Mouse (Mus musculus): ENCODE results near the gene Hist2h3c2. TPM values are rescaled to one million over a fixed set of nuclear protein-coding genes. Genes with fewer than 3 reads are reported as not detected.

Gene Hist2h3c2
- polyA plus RNA-seq, 1 experiment from 2014 or later = 1.7 TPM

GRCm38 (mm10) chr3:96261623-96262022 lies 22.7 kb upstream of the Hist2h3c2 start:
- Histone ChIP-seq H3K27me3 (ENCODE audit: control insufficient read depth, insufficient read depth, low read length) (no peaks in the 10 kb centered on the region), H3K4me2 (replicated peaks) (peak overlapping the region; percentile 77), H3K4me3 (replicated peaks; ENCODE audit: low read length) (peak overlapping the region; percentile 52), H3K9me3 (ENCODE audit: control insufficient read depth, low read length) (no peaks in the 10 kb centered on the region), H3K36me3 (replicated peaks; ENCODE audit: control insufficient read depth, insufficient read depth) (no peaks in the 10 kb centered on the region), H3K27ac (peak overlapping the region; percentile 97), H3K9ac (peak overlapping the region; percentile 71), H3K4me1 (replicated peaks; ENCODE audit: control insufficient read depth, insufficient read depth, low read length) (peaks cover 16% of the 10 kb centered on the region)
- WGBS = 55% methylated on average over 3 of the region's 3 CpGs
- DNase-seq (ENCODE audit: low spot score) (no peak), ATAC-seq (ENCODE audit: low FRiP score) (no peak)

- Histone ChIP-seq H3K9me3 (ENCODE audit: control insufficient read depth, low read length) (no peaks in the 10 kb centered on the region), H3K27ac (no peak overlapping the region), H3K4me1 (replicated peaks; ENCODE audit: control insufficient read depth, insufficient read depth, low read length) (peaks cover 16% of the 10 kb centered on the region), H3K27me3 (ENCODE audit: control insufficient read depth, insufficient read depth, low read length) (no peaks in the 10 kb centered on the region), H3K9ac (no peak overlapping the region), H3K36me3 (replicated peaks; ENCODE audit: control insufficient read depth, insufficient read depth) (no peaks in the 10 kb centered on the region), H3K4me2 (replicated peaks) (no peak overlapping the region), H3K4me3 (replicated peaks; ENCODE audit: low read length) (no peak overlapping the region)
- ATAC-seq (ENCODE audit: low FRiP score) (no peak), DNase-seq (ENCODE audit: low spot score) (no peak)
- WGBS = 92% methylated on average over 5 of the region's 5 CpGs
Observed at GRCm38 (mm10) chr3:96260220-96260619, 21.3 kb upstream of the Hist2h3c2 start.

GRCm38 (mm10) chr3:96257190-96257589 lies 18.3 kb upstream of the Hist2h3c2 start:
- DNase-seq (ENCODE audit: low spot score) (no peak), ATAC-seq (ENCODE audit: low FRiP score) (no peak)
- Histone ChIP-seq H3K27ac (no peak overlapping the region), H3K4me3 (replicated peaks; ENCODE audit: low read length) (no peak overlapping the region), H3K27me3 (ENCODE audit: control insufficient read depth, insufficient read depth, low read length) (no peaks in the 10 kb centered on the region), H3K9me3 (ENCODE audit: control insufficient read depth, low read length) (no peaks in the 10 kb centered on the region), H3K4me2 (replicated peaks) (no peak overlapping the region), H3K9ac (no peak overlapping the region), H3K36me3 (replicated peaks; ENCODE audit: control insufficient read depth, insufficient read depth) (no peaks in the 10 kb centered on the region), H3K4me1 (replicated peaks; ENCODE audit: control insufficient read depth, insufficient read depth, low read length) (peaks cover 7% of the 10 kb centered on the region; the same call in 1 of the 2 replicates)
- 90% methylated on average over 3 of the region's 3 CpGs for WGBS

- H3K4me3 ChIP-seq (replicated peaks; ENCODE audit: low read length) = no peak overlapping the region
- no peaks in the 10 kb centered on the region for H3K36me3 ChIP-seq (replicated peaks; ENCODE audit: control insufficient read depth, insufficient read depth)
- no peak overlapping the region for H3K27ac ChIP-seq
- no peak overlapping the region for H3K4me2 ChIP-seq (replicated peaks)
- WGBS = 87% methylated on average over 5 of the region's 5 CpGs
- H3K9ac ChIP-seq = no peak overlapping the region
- no peaks in the 10 kb centered on the region for H3K9me3 ChIP-seq (ENCODE audit: control insufficient read depth, low read length)
- H3K27me3 ChIP-seq (ENCODE audit: control insufficient read depth, insufficient read depth, low read length) = no peaks in the 10 kb centered on the region
- no peak for DNase-seq (ENCODE audit: low spot score)
- H3K4me1 ChIP-seq (replicated peaks; ENCODE audit: control insufficient read depth, insufficient read depth, low read length) = no peaks in the 10 kb centered on the region
- ATAC-seq (ENCODE audit: low FRiP score) = no peak
Observed at GRCm38 (mm10) chr3:96255926-96256593, 17.1 kb upstream of the Hist2h3c2 start.

GRCm38 (mm10) chr3:96254683-96255355 lies 15.9 kb upstream of the Hist2h3c2 start:
- H3K4me1 ChIP-seq (replicated peaks; ENCODE audit: control insufficient read depth, insufficient read depth, low read length) = no peaks in the 10 kb centered on the region
- no peaks in the 10 kb centered on the region for H3K9me3 ChIP-seq (ENCODE audit: control insufficient read depth, low read length)
- H3K4me3 ChIP-seq (replicated peaks; ENCODE audit: low read length) = no peak overlapping the region
- H3K4me2 ChIP-seq (replicated peaks) = no peak overlapping the region
- no peaks in the 10 kb centered on the region for H3K27me3 ChIP-seq (ENCODE audit: control insufficient read depth, insufficient read depth, low read length)
- no peak for ATAC-seq (ENCODE audit: low FRiP score)
- DNase-seq (ENCODE audit: low spot score) = no peak
- H3K9ac ChIP-seq = 0 out of 2 replicates have a peak overlapping the region, but pooled peaks have one; percentile 11
- H3K27ac ChIP-seq = no peak overlapping the region
- no peaks in the 10 kb centered on the region for H3K36me3 ChIP-seq (replicated peaks; ENCODE audit: control insufficient read depth, insufficient read depth)
- 52% methylated on average over 10 of the region's 10 CpGs for WGBS

GRCm38 (mm10) chr3:96251787-96252186 lies 12.9 kb upstream of the Hist2h3c2 start:
- no peaks in the 10 kb centered on the region for H3K9me3 ChIP-seq (ENCODE audit: control insufficient read depth, low read length)
- no peak overlapping the region for H3K4me3 ChIP-seq (replicated peaks; ENCODE audit: low read length)
- H3K4me2 ChIP-seq (replicated peaks) = no peak overlapping the region
- H3K9ac ChIP-seq = no peak overlapping the region
- no peaks in the 10 kb centered on the region for H3K36me3 ChIP-seq (replicated peaks; ENCODE audit: control insufficient read depth, insufficient read depth)
- DNase-seq (ENCODE audit: low spot score) (no peak), ATAC-seq (ENCODE audit: low FRiP score) (no peak)
- 92% methylated on average over 3 of the region's 3 CpGs for WGBS
- 0 out of 2 replicates have a peak, but pooled peaks cover 5% of the 10 kb centered on the region for H3K4me1 ChIP-seq (replicated peaks; ENCODE audit: control insufficient read depth, insufficient read depth, low read length)
- no peak overlapping the region for H3K27ac ChIP-seq
- H3K27me3 ChIP-seq (ENCODE audit: control insufficient read depth, insufficient read depth, low read length) = no peaks in the 10 kb centered on the region

GRCm38 (mm10) chr3:96250890-96251289 lies 12.0 kb upstream of the Hist2h3c2 start:
- no peak for DNase-seq (ENCODE audit: low spot score)
- ATAC-seq (ENCODE audit: low FRiP score) = no peak
- Histone ChIP-seq H3K4me1 (replicated peaks; ENCODE audit: control insufficient read depth, insufficient read depth, low read length) (0 out of 2 replicates have a peak, but pooled peaks cover 5% of the 10 kb centered on the region), H3K4me3 (replicated peaks; ENCODE audit: low read length) (no peak overlapping the region), H3K4me2 (replicated peaks) (no peak overlapping the region), H3K9ac (no peak overlapping the region), H3K36me3 (replicated peaks; ENCODE audit: control insufficient read depth, insufficient read depth) (no peaks in the 10 kb centered on the region), H3K27me3 (ENCODE audit: control insufficient read depth, insufficient read depth, low read length) (no peaks in the 10 kb centered on the region), H3K9me3 (ENCODE audit: control insufficient read depth, low read length) (no peaks in the 10 kb centered on the region), H3K27ac (no peak overlapping the region)
- 89% methylated on average over 3 of the region's 3 CpGs for WGBS

- Histone ChIP-seq H3K9ac (no peak overlapping the region), H3K4me3 (replicated peaks; ENCODE audit: low read length) (no peak overlapping the region), H3K36me3 (replicated peaks; ENCODE audit: control insufficient read depth, insufficient read depth) (no peaks in the 10 kb centered on the region), H3K27me3 (ENCODE audit: control insufficient read depth, insufficient read depth, low read length) (no peaks in the 10 kb centered on the region), H3K27ac (no peak overlapping the region), H3K9me3 (ENCODE audit: control insufficient read depth, low read length) (no peaks in the 10 kb centered on the region), H3K4me2 (replicated peaks) (no peak overlapping the region; the same call in 1 of the 2 replicates), H3K4me1 (replicated peaks; ENCODE audit: control insufficient read depth, insufficient read depth, low read length) (peaks cover 14% of the 10 kb centered on the region; the same call in 1 of the 2 replicates)
- ATAC-seq (ENCODE audit: low FRiP score) (no peak), DNase-seq (ENCODE audit: low spot score) (no peak)
- WGBS = 55% methylated on average over 4 of the region's 4 CpGs
Observed at GRCm38 (mm10) chr3:96249034-96249345, 10.1 kb upstream of the Hist2h3c2 start.

- Histone ChIP-seq H3K27me3 (ENCODE audit: control insufficient read depth, insufficient read depth, low read length) (no peaks in the 10 kb centered on the region), H3K9me3 (ENCODE audit: control insufficient read depth, low read length) (no peaks in the 10 kb centered on the region), H3K9ac (peak overlapping the region; percentile 40; the same call in 1 of the 2 replicates), H3K4me2 (replicated peaks) (peak overlapping the region; percentile 36), H3K4me3 (replicated peaks; ENCODE audit: low read length) (no peak overlapping the region), H3K4me1 (replicated peaks; ENCODE audit: control insufficient read depth, insufficient read depth, low read length) (peaks cover 15% of the 10 kb centered on the region; the same call in 1 of the 2 replicates), H3K27ac (no peak overlapping the region), H3K36me3 (replicated peaks; ENCODE audit: control insufficient read depth, insufficient read depth) (no peaks in the 10 kb centered on the region)
- DNase-seq (ENCODE audit: low spot score) (no peak), ATAC-seq (ENCODE audit: low FRiP score) (no peak)
- WGBS = 51% methylated on average over 6 of the region's 6 CpGs
Observed at GRCm38 (mm10) chr3:96248141-96249033, 9.5 kb upstream of the Hist2h3c2 start.
